Mouse (Mus musculus): ENCODE measurements around the gene Hs3st1. TPM values are rescaled to one million over a fixed set of nuclear protein-coding genes. Genes with fewer than 3 reads are reported as not detected.

The Hs3st1 gene
- polyA plus RNA-seq (2015; fragmentation: Nextera tagmentation; extraction: Ambion mirVana) = 10.1 and 11.5 TPM in 2 replicates

DNA sequence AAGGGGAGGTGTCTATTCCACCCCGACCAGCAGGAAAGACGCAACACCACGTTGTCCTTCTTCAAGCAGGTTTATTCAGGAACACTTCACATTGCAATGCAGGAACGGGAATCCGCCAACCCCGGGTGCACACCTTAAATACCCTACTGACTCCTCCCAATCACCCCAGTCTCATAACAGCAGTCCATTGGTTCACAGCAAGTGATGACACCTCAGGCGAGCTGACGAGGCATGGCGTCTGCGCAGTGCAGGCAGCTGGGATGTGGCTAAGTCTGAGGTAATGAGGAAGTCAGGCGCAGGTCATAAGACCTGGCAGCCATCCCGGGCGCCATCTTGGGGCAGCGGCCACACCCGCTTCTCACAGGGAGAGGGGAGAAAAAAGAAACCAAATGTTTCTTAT, at the start of gene Hs3st1:
TSS of gene Hs3st1 (minus strand) at position 101 of the 400 bp plus-strand sequence.

